Mouse (Mus musculus) adrenal gland, postnatal 0 days (tissue): ENCODE measurements around the gene Itpr2. TPM values are rescaled to one million over a fixed set of nuclear protein-coding genes. Genes with fewer than 3 reads are reported as not detected.

ENCODE experiments used
- polyA plus RNA-seq: library from polyadenylated mRNA; unstranded; fragments of >200 nt; fragmentation: Nextera tagmentation; extraction: Ambion mirVana; gene quantifications from 2 replicates; pipeline ENCODE4 v1.2.1, GENCODE M21; 2015

Itpr2 gene
- polyA plus RNA-seq, result 8.7 and 20.4 TPM in 2 replicates

GRCm38 (mm10) chr6:146501866-146502804 lies at the start of gene Itpr2:
Gene Itpr2 (minus strand): TSS chr6:146502223.

Other genes starting within 250 kb of the Itpr2 start
- 66.7 and 91.6 TPM in 2 replicates for gene Fgfr1op2, start 75.0 kb upstream of the Itpr2 start, polyA plus RNA-seq
- 28.3 and 30.8 TPM in 2 replicates for gene Ints13, start 75.6 kb upstream of the Itpr2 start, polyA plus RNA-seq
- gene Med21, start 140.3 kb upstream of the Itpr2 start, polyA plus RNA-seq, result 236 and 358 TPM in 2 replicates
- gene Tm7sf3, start 140.6 kb upstream of the Itpr2 start, polyA plus RNA-seq, result 45.0 and 58.4 TPM in 2 replicates
- 9.8 and 9.9 TPM in 2 replicates for gene Stk38l, start 222.8 kb upstream of the Itpr2 start, polyA plus RNA-seq